Mouse (Mus musculus) spleen, adult 2 months (tissue): ENCODE measurements around the gene Cacna2d3. TPM values are rescaled to one million over a fixed set of nuclear protein-coding genes. Genes with fewer than 3 reads are reported as not detected.
A peak's percentile ranks its signal among the peaks of the same experiment; 100 is the strongest.

Source experiments
- DNase-seq, 2 experiments: peaks; one replicate each; pipeline versions ENCODE4 v3.0.0 to v3.0.0-alpha.2; 2012 to 2021; ENCODE audit warnings: low spot score in 2 of 2, low read depth in 1 of 2
- H3K27ac ChIP-seq: fragments of 200-500 bp; 2 replicates; pipeline ENCODE4 v1.5.1; 2012; ENCODE audit warnings: low read length, inconsistent platforms; ENCODE audit not compliant: insufficient read depth
- H3K27me3 ChIP-seq: fragments of 200-500 bp; 2 replicates; pipeline ENCODE4 v1.6.1; 2012; ENCODE audit warnings: mild to moderate bottlenecking, moderate library complexity, low read length, inconsistent platforms; ENCODE audit not compliant: control insufficient read depth, insufficient read depth
- H3K36me3 ChIP-seq: fragments of 200-500 bp; 2 replicates; pipeline ENCODE4 v1.6.1; 2012; ENCODE audit warnings: mild to moderate bottlenecking, low read length, inconsistent platforms; ENCODE audit not compliant: control insufficient read depth, insufficient read depth
- H3K4me1 ChIP-seq: fragments of 200-500 bp; 2 replicates; pipeline ENCODE4 v1.6.1; 2011; ENCODE audit warnings: inconsistent platforms; ENCODE audit not compliant: control insufficient read depth, insufficient read depth, insufficient read length
- H3K4me3 ChIP-seq: fragments of 200-500 bp; 2 replicates; pipeline ENCODE4 v1.5.1; 2011; ENCODE audit warnings: mild to moderate bottlenecking, inconsistent platforms; ENCODE audit not compliant: insufficient read depth, insufficient read length; ENCODE audit errors: extremely low read depth
- CTCF ChIP-seq: fragments of 200-500 bp; IDR thresholded peaks from 2 replicates; pipeline ENCODE4 v1.5.1; 2011; ENCODE audit warnings: mild to moderate bottlenecking, inconsistent platforms; ENCODE audit not compliant: insufficient read depth, insufficient read length, insufficient replicate concordance; ENCODE audit errors: extremely low read depth
- POLR2A ChIP-seq: fragments of 200-500 bp; IDR thresholded peaks from 2 replicates; pipeline ENCODE4 v1.6.1; 2011; ENCODE audit warnings: low read depth, low read length, inconsistent platforms
- WGBS: fragments of 180-500 bp; shearing (Covaris S2); methylation state at CpG from one replicate; pipeline ENCODE4 v1.1.7; 2018; 5-methylcytosine and 5-hydroxymethylcytosine counted together
- polyA plus RNA-seq: library from polyadenylated mRNA; depleted of rRNA; stranded (reverse); fragments of >200 nt; gene quantifications from 2 replicates; pipeline ENCODE4 v1.2.3, GENCODE M21; 2012

Cacna2d3 gene
- polyA plus RNA-seq, 1 experiment, result 0.19 TPM

GRCm38 (mm10) chr14:29496552-29496951 is 225.1 kb downstream of the Cacna2d3 start:
- H3K27me3 ChIP-seq, result no peaks in the 10 kb centered on the region
- 83% methylated on average over 3 of the region's 3 CpGs for WGBS
- no peak overlapping the region for H3K4me3 ChIP-seq

GRCm38 (mm10) chr14:29491786-29492185 is 229.9 kb downstream of the Cacna2d3 start:
- Histone ChIP-seq H3K36me3 (no peaks in the 10 kb centered on the region), H3K4me1 (no peaks in the 10 kb centered on the region), H3K4me3 (no peak overlapping the region), H3K27me3 (no peaks in the 10 kb centered on the region), H3K27ac (no peak overlapping the region)
- no peak for DNase-seq
- 79% methylated on average over 1 of the region's 1 CpGs for WGBS
- TF ChIP-seq CTCF (no peak), POLR2A (no peak)

More at GRCm38 (mm10) chr14:29496552-29496951, 225.1 kb downstream of the Cacna2d3 start:
- no peaks in the 10 kb centered on the region for H3K4me1 ChIP-seq
- H3K27ac ChIP-seq, result no peak overlapping the region
- no peak for TF ChIP-seq POLR2A
- TF ChIP-seq CTCF, result no peak
- H3K36me3 ChIP-seq, result no peaks in the 10 kb centered on the region
- DNase-seq, result no peak

- Histone ChIP-seq H3K4me3 (no peak overlapping the region), H3K4me1 (no peaks in the 10 kb centered on the region), H3K27ac (no peak overlapping the region), H3K36me3 (no peaks in the 10 kb centered on the region), H3K27me3 (no peaks in the 10 kb centered on the region)
- 76% methylated on average over 1 of the region's 1 CpGs for WGBS
- TF ChIP-seq POLR2A, result no peak
- TF ChIP-seq CTCF, result no peak
- no peak for DNase-seq
These were observed 236.2 kb downstream of the Cacna2d3 start for GRCm38 (mm10) chr14:29485416-29485815.

- TF ChIP-seq CTCF (no peak), POLR2A (no peak)
- no peaks in the 10 kb centered on the region for H3K27me3 ChIP-seq
- H3K4me3 ChIP-seq, result no peak overlapping the region
- DNase-seq, result no peak
- H3K27ac ChIP-seq, result no peak overlapping the region
- WGBS, result 73% methylated on average over 6 of the region's 6 CpGs
- H3K36me3 ChIP-seq, result no peaks in the 10 kb centered on the region
- no peaks in the 10 kb centered on the region for H3K4me1 ChIP-seq
These were observed 243.2 kb downstream of the Cacna2d3 start for GRCm38 (mm10) chr14:29478403-29478983.

GRCm38 (mm10) chr14:29464277-29464676 is 257.4 kb downstream of the Cacna2d3 start:
- Histone ChIP-seq H3K4me1 (no peaks in the 10 kb centered on the region), H3K27me3 (no peaks in the 10 kb centered on the region), H3K36me3 (no peaks in the 10 kb centered on the region), H3K4me3 (no peak overlapping the region), H3K27ac (no peak overlapping the region)
- no peak for DNase-seq
- WGBS, result 76% methylated on average over 2 of the region's 2 CpGs
- no peak for TF ChIP-seq CTCF
- TF ChIP-seq POLR2A, result no peak

GRCm38 (mm10) chr14:29449203-29449602 is 272.5 kb downstream of the Cacna2d3 start:
- no peak for DNase-seq
- Histone ChIP-seq H3K4me1 (no peaks in the 10 kb centered on the region), H3K27me3 (no peaks in the 10 kb centered on the region), H3K27ac (no peak overlapping the region), H3K36me3 (no peaks in the 10 kb centered on the region), H3K4me3 (no peak overlapping the region)
- TF ChIP-seq CTCF, result no peak
- WGBS, result 80% methylated on average over 3 of the region's 3 CpGs

- peak; percentile 26; the same call in 1 of the 2 replicates for TF ChIP-seq CTCF
- TF ChIP-seq POLR2A, result no peak
- whole genome bisulfite sequencing, result 37% methylated on average over 15 of the region's 15 CpGs
- DNase-seq, result no peak
These were observed 278.3 kb downstream of the Cacna2d3 start for GRCm38 (mm10) chr14:29443091-29444026.

More at GRCm38 (mm10) chr14:29443091-29444026, 278.3 kb downstream of the Cacna2d3 start:
- no peak overlapping the region for H3K27ac ChIP-seq
- no peaks in the 10 kb centered on the region for H3K36me3 ChIP-seq
- H3K4me1 ChIP-seq, result no peaks in the 10 kb centered on the region
- H3K4me3 ChIP-seq, result no peak overlapping the region
- H3K27me3 ChIP-seq, result no peaks in the 10 kb centered on the region
